Mouse (Mus musculus) heart, embryonic 12.5 days (tissue): Measurements from ENCODE around the gene Fgf3. TPM values are rescaled to one million over a fixed set of nuclear protein-coding genes. Genes with fewer than 3 reads are reported as not detected.
A peak's percentile ranks its signal among the peaks of the same experiment; 100 is the strongest.

Experiments used
- ATAC-seq: fragments of 200-750 bp; cut with Nextera tagmentation; 2 replicates; pipeline ENCODE4 v1.8.0; 2017; ENCODE audit warnings: moderate TSS enrichment, moderate library complexity; ENCODE audit not compliant: insufficient number of reproducible peaks, low FRiP score
- H3K27ac ChIP-seq: fragments of 300-500 bp; sonication (generic); 2 replicates; pipeline ENCODE4 v1.5.1; 2016; ENCODE audit warnings: mild to moderate bottlenecking, moderate library complexity; ENCODE audit not compliant: poor library complexity, severe bottlenecking
- H3K27me3 ChIP-seq: fragments of 300-500 bp; sonication (generic); replicated peaks from 2 replicates; pipeline ENCODE4 v1.6.1; 2016; ENCODE audit warnings: mild to moderate bottlenecking, moderate library complexity
- H3K36me3 ChIP-seq: fragments of 300-500 bp; sonication (generic); 2 replicates; pipeline ENCODE4 v1.6.1; 2016; ENCODE audit warnings: mild to moderate bottlenecking, moderate library complexity
- H3K4me1 ChIP-seq: fragments of 300-500 bp; sonication (generic); replicated peaks from 2 replicates; pipeline ENCODE4 v1.6.1; 2016; ENCODE audit warnings: mild to moderate bottlenecking
- H3K4me2 ChIP-seq: fragments of 300-500 bp; sonication (generic); 2 replicates; pipeline ENCODE4 v1.6.1; 2016; ENCODE audit warnings: mild to moderate bottlenecking, moderate library complexity
- H3K4me3 ChIP-seq: fragments of 300-500 bp; sonication (generic); 2 replicates; pipeline ENCODE4 v1.5.1; 2016; ENCODE audit warnings: mild to moderate bottlenecking
- H3K9ac ChIP-seq: fragments of 300-500 bp; sonication (generic); 2 replicates; pipeline ENCODE4 v1.6.1; 2016; ENCODE audit warnings: mild to moderate bottlenecking, moderate library complexity
- H3K9me3 ChIP-seq: fragments of 300-500 bp; sonication (generic); replicated peaks from 2 replicates; pipeline ENCODE4 v1.6.1; 2016; ENCODE audit warnings: mild to moderate bottlenecking, moderate library complexity
- whole genome bisulfite sequencing: fragments of 180-500 bp; shearing (Covaris S2); methylation state at CpG from one replicate; pipeline ENCODE4 v1.1.7; 2016; 5-methylcytosine and 5-hydroxymethylcytosine counted together
- polyA plus RNA-seq: library from polyadenylated mRNA; unstranded; fragments of >200 nt; fragmentation: Nextera tagmentation; extraction: Ambion mirVana; gene quantifications from 2 replicates; pipeline ENCODE4 v1.2.1, GENCODE M21; 2016

Fgf3 gene
- polyA plus RNA-seq, 1 experiment from 2014 or later = 0.20 TPM

DNA sequence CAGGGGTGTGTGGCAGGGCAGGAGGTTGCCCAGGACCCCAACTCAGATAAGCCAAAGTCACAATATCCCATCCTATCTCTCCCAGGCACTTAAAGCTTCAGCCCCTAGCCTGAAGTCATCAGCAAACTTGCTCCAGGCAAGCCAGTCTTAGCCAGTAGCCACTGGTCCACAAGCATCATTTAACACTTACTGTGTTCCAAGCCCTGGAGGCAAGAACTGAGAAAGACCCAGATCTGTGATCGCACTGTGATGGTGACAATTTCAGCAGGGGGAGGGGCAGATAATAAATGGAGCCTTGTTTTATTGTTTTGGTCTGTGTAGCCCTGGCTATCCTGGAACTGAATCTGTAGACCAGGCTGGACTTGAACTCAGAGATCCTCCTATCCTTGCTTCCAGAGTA, 20.8 kb downstream of the Fgf3 start:
- Histone ChIP-seq H3K9ac (no peak overlapping the region), H3K9me3 (no peaks in the 10 kb centered on the region), H3K4me2 (no peak overlapping the region), H3K36me3 (no peaks in the 10 kb centered on the region), H3K27me3 (peaks cover 95% of the 10 kb centered on the region), H3K4me3 (no peak overlapping the region), H3K4me1 (peaks cover 18% of the 10 kb centered on the region), H3K27ac (no peak overlapping the region)
- ATAC-seq = no peak
- 90% methylated on average over 1 of the region's 1 CpGs for WGBS

GRCm38 (mm10) chr7:144861056-144861768, 23.3 kb downstream of the Fgf3 start:
- 1% methylated on average over 70 of the region's 72 CpGs for WGBS
- no peak overlapping the region for H3K27ac ChIP-seq

GRCm38 (mm10) chr7:144861769-144862070, 23.8 kb downstream of the Fgf3 start:
- 0% methylated on average over 28 of the region's 28 CpGs for WGBS
- no peaks in the 10 kb centered on the region for H3K36me3 ChIP-seq
- ATAC-seq = no peak

More at GRCm38 (mm10) chr7:144861056-144861768, 23.3 kb downstream of the Fgf3 start:
- H3K27me3 ChIP-seq = peaks cover 95% of the 10 kb centered on the region
- no peak; the same call in 1 of the 2 replicates for ATAC-seq
- H3K9ac ChIP-seq = 0 out of 2 replicates have a peak overlapping the region, but pooled peaks have one; percentile 26
- peak overlapping the region; percentile 52 for H3K4me2 ChIP-seq
- peaks cover 18% of the 10 kb centered on the region for H3K4me1 ChIP-seq
- H3K9me3 ChIP-seq = no peaks in the 10 kb centered on the region
- no peaks in the 10 kb centered on the region for H3K36me3 ChIP-seq
- peak overlapping the region; percentile 31 for H3K4me3 ChIP-seq

GRCm38 (mm10) chr7:144862126-144862525, 24.2 kb downstream of the Fgf3 start:
- H3K36me3 ChIP-seq = no peaks in the 10 kb centered on the region
- H3K27ac ChIP-seq = no peak overlapping the region
- H3K9me3 ChIP-seq = no peaks in the 10 kb centered on the region
- H3K27me3 ChIP-seq = peaks cover 96% of the 10 kb centered on the region
- ATAC-seq = no peak
- H3K4me3 ChIP-seq = peak overlapping the region; percentile 31
- peak overlapping the region; percentile 52 for H3K4me2 ChIP-seq
- 4% methylated on average over 15 of the region's 15 CpGs for WGBS
- H3K4me1 ChIP-seq = peaks cover 18% of the 10 kb centered on the region
- no peak overlapping the region for H3K9ac ChIP-seq

More at GRCm38 (mm10) chr7:144861769-144862070, 23.8 kb downstream of the Fgf3 start:
- Histone ChIP-seq H3K9ac (0 out of 2 replicates have a peak overlapping the region, but pooled peaks have one; percentile 26), H3K27ac (no peak overlapping the region), H3K27me3 (peaks cover 95% of the 10 kb centered on the region), H3K4me2 (peak overlapping the region; percentile 52), H3K9me3 (no peaks in the 10 kb centered on the region), H3K4me3 (peak overlapping the region; percentile 31), H3K4me1 (peaks cover 18% of the 10 kb centered on the region)

DNA sequence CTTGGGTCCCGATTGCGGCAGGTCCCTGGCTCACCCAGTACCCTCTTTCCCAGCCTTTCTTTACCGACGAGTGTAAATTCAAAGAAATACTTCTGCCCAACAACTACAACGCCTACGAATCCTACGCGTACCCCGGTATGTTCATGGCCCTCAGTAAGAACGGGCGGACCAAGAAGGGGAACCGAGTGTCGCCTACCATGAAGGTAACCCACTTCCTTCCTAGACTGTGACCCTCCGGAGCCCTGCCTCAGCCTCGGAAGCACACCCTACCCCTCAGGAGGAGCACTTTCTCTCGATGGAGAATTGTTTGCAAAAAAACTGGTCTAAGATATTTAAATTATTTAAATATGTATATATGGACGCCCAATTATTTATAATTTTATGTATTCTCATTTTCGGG, 24.8 kb downstream of the Fgf3 start:
- Histone ChIP-seq H3K9me3 (no peaks in the 10 kb centered on the region), H3K4me2 (no peak overlapping the region), H3K27me3 (peaks cover 96% of the 10 kb centered on the region), H3K9ac (no peak overlapping the region), H3K4me3 (no peak overlapping the region), H3K4me1 (peaks cover 18% of the 10 kb centered on the region), H3K27ac (no peak overlapping the region), H3K36me3 (no peaks in the 10 kb centered on the region)
- no peak for ATAC-seq
- 4% methylated on average over 18 of the region's 18 CpGs for WGBS

GRCm38 (mm10) chr7:144863196-144863595, 25.3 kb downstream of the Fgf3 start:
- 4% methylated on average over 11 of the region's 11 CpGs for WGBS
- no peak for ATAC-seq
- peaks cover 18% of the 10 kb centered on the region for H3K4me1 ChIP-seq
- no peaks in the 10 kb centered on the region for H3K9me3 ChIP-seq
- no peak overlapping the region for H3K4me3 ChIP-seq
- H3K27ac ChIP-seq = no peak overlapping the region
- no peak overlapping the region for H3K9ac ChIP-seq
- H3K4me2 ChIP-seq = no peak overlapping the region
- peaks cover 92% of the 10 kb centered on the region for H3K27me3 ChIP-seq
- no peaks in the 10 kb centered on the region for H3K36me3 ChIP-seq

- WGBS = 43% methylated on average over 3 of the region's 3 CpGs
- Histone ChIP-seq H3K4me3 (no peak overlapping the region), H3K27ac (no peak overlapping the region), H3K9me3 (no peaks in the 10 kb centered on the region), H3K9ac (no peak overlapping the region), H3K36me3 (no peaks in the 10 kb centered on the region), H3K27me3 (peaks cover 84% of the 10 kb centered on the region), H3K4me2 (no peak overlapping the region), H3K4me1 (peaks cover 18% of the 10 kb centered on the region)
- ATAC-seq = no peak
These were observed 26.3 kb downstream of the Fgf3 start for GRCm38 (mm10) chr7:144864160-144864670.

- H3K4me3 ChIP-seq = no peak overlapping the region
- WGBS = 55% methylated on average over 4 of the region's 4 CpGs
- H3K9ac ChIP-seq = no peak overlapping the region
- no peaks in the 10 kb centered on the region for H3K9me3 ChIP-seq
- H3K36me3 ChIP-seq = no peaks in the 10 kb centered on the region
- no peak for ATAC-seq
- no peak overlapping the region for H3K27ac ChIP-seq
- no peak overlapping the region for H3K4me2 ChIP-seq
- H3K27me3 ChIP-seq = peaks cover 67% of the 10 kb centered on the region
- peaks cover 5% of the 10 kb centered on the region; the same call in 1 of the 2 replicates for H3K4me1 ChIP-seq
These were observed 29.3 kb downstream of the Fgf3 start for GRCm38 (mm10) chr7:144867161-144867560.

DNA sequence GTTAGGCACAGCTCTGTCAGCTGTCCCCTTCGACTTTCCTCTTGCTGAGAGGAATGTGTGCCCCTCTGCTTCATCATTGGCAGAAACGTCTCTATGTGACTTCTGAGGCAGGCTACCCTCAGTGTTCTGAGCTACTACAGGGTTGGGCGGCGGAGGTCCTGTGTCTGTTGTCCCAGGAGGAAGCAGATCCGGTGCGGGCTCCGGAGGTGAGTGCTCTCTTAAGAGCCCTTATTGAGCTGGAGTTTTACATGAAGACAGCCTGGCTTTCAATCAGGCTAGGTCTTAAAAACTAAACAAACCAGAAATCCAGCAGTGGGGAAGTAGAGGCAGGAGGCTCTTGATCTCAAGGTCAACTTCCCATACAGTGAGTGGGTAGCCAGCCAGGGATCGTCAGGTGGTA, 29.7 kb downstream of the Fgf3 start:
- Histone ChIP-seq H3K9me3 (no peaks in the 10 kb centered on the region), H3K27me3 (peaks cover 63% of the 10 kb centered on the region), H3K27ac (no peak overlapping the region), H3K4me2 (no peak overlapping the region), H3K4me3 (no peak overlapping the region), H3K4me1 (0 out of 2 replicates have a peak, but pooled peaks cover 1% of the 10 kb centered on the region), H3K36me3 (no peaks in the 10 kb centered on the region), H3K9ac (no peak overlapping the region)
- no peak for ATAC-seq
- WGBS = 68% methylated on average over 8 of the region's 8 CpGs

GRCm38 (mm10) chr7:144872420-144872819, 34.5 kb downstream of the Fgf3 start:
- Histone ChIP-seq H3K36me3 (no peaks in the 10 kb centered on the region), H3K4me1 (0 out of 2 replicates have a peak, but pooled peaks cover 12% of the 10 kb centered on the region), H3K27ac (no peak overlapping the region), H3K4me3 (no peak overlapping the region), H3K9me3 (no peaks in the 10 kb centered on the region), H3K27me3 (peaks cover 48% of the 10 kb centered on the region), H3K9ac (no peak overlapping the region), H3K4me2 (no peak overlapping the region)
- no peak for ATAC-seq
- 57% methylated on average over 4 of the region's 4 CpGs for WGBS

DNA sequence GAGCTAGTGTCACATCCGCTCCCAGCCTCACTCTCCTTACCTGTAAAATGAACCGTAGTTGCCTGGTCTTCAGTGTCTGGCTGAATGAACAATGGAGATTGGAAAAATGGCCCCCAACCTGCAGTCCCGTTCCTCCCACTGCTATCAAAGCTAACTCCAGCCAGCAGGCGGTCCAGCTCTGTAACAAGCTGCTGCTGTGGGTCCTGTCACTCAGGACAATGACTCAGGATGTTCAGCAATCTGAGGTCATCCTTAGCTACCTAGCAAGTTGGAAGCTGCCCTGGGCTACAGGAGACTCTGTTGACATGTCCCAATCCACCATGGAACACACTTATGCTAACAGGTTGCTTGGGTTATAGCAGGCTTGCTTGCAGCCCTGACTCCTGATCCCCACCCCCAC, 35.3 kb downstream of the Fgf3 start:
- 0 out of 2 replicates have a peak, but pooled peaks cover 12% of the 10 kb centered on the region for H3K4me1 ChIP-seq
- no peak overlapping the region for H3K9ac ChIP-seq
- H3K4me2 ChIP-seq = no peak overlapping the region
- peaks cover 45% of the 10 kb centered on the region for H3K27me3 ChIP-seq
- H3K36me3 ChIP-seq = no peaks in the 10 kb centered on the region
- H3K27ac ChIP-seq = no peak overlapping the region
- WGBS = 65% methylated on average over 4 of the region's 4 CpGs
- no peak for ATAC-seq
- H3K9me3 ChIP-seq = no peaks in the 10 kb centered on the region
- H3K4me3 ChIP-seq = no peak overlapping the region
